Mouse (Mus musculus): ENCODE results near the gene Vmn2r27.

The Vmn2r27 gene

GRCm38 (mm10) chr6:124231756-124232155 is at the start of gene Vmn2r27:
Gene Vmn2r27, minus strand, starts transcription at chr6:124231856.
- DNase-seq (ENCODE audit: extremely low read depth, low read depth), result no peak

GRCm38 (mm10) chr6:124278291-124278690 is 46.6 kb upstream of the Vmn2r27 start:
- no peak for DNase-seq (ENCODE audit: extremely low read depth, low read depth)

GRCm38 (mm10) chr6:124277641-124278040 is 46.0 kb upstream of the Vmn2r27 start:
- no peak for DNase-seq (ENCODE audit: extremely low read depth, low read depth)

- DNase-seq (ENCODE audit: extremely low read depth, low read depth), result no peak
These were observed 41.7 kb upstream of the Vmn2r27 start for GRCm38 (mm10) chr6:124273231-124273880.

GRCm38 (mm10) chr6:124262696-124263095 is 31.0 kb upstream of the Vmn2r27 start:
- DNase-seq (ENCODE audit: extremely low read depth, low read depth), result peak; percentile 44

GRCm38 (mm10) chr6:124260198-124260931 is 28.7 kb upstream of the Vmn2r27 start:
- peak; percentile 38 for DNase-seq (ENCODE audit: extremely low read depth, low read depth)

- DNase-seq (ENCODE audit: extremely low read depth, low read depth), result no peak
These were observed 24.2 kb upstream of the Vmn2r27 start for GRCm38 (mm10) chr6:124255721-124256470.

- DNase-seq (ENCODE audit: extremely low read depth, low read depth), result peak; percentile 84
These were observed 29.5 kb downstream of the Vmn2r27 start for GRCm38 (mm10) chr6:124202116-124202515.

GRCm38 (mm10) chr6:124168499-124169257 is 63.0 kb downstream of the Vmn2r27 start:
- no peak for DNase-seq (ENCODE audit: extremely low read depth, low read depth)

- DNase-seq (ENCODE audit: extremely low read depth, low read depth), result no peak
These were observed 65.1 kb downstream of the Vmn2r27 start for GRCm38 (mm10) chr6:124166596-124166995.

GRCm38 (mm10) chr6:124149808-124150207 is 81.8 kb downstream of the Vmn2r27 start:
- DNase-seq (ENCODE audit: extremely low read depth, low read depth), result peak; percentile 9
